Mouse (Mus musculus): ENCODE measurements around the gene Tlr7. TPM values are rescaled to one million over a fixed set of nuclear protein-coding genes. Genes with fewer than 3 reads are reported as not detected.

The Tlr7 gene
- polyA plus RNA-seq, 1 experiment from 2014 or later = 0.73 TPM

Other genes with a start within 250 kb of the Tlr7 start
- gene Tmsb4x, start 121.2 kb downstream of the Tlr7 start, polyA plus RNA-seq (2014; fragmentation: Nextera tagmentation; extraction: Ambion mirVana) = 2,072 and 3,120 TPM in 2 replicates
- gene Tlr8, start 66.2 kb downstream of the Tlr7 start, polyA plus RNA-seq (2014; fragmentation: Nextera tagmentation; extraction: Ambion mirVana) = 0.10 and 0.12 TPM in 2 replicates
- 21.3 and 35.5 TPM in 2 replicates for gene Prps2, start 52.2 kb upstream of the Tlr7 start, polyA plus RNA-seq (2014; fragmentation: Nextera tagmentation; extraction: Ambion mirVana)

Data from kidney, embryonic 14.5 days (tissue).